Mouse (Mus musculus) 416B (cell line): ENCODE data around the gene Fam183b.
"Not testable (repeated sequence)": the region's sequence is repeated elsewhere in the genome, so short reads cannot be mapped to it uniquely, and the experiment has no call there.

Source experiments
- DNase-seq: peaks from one replicate; pipeline ENCODE4 v3.0.0; 2011; ENCODE audit warnings: low read depth

Fam183b gene

GRCm38 (mm10) chr11:58772888-58773287 is 28.9 kb downstream of the Fam183b start, which contains the start of gene Olfr315:
Olfr315 (plus strand) TSS chr11:58773188.
- DNase-seq: no peak

DNA sequence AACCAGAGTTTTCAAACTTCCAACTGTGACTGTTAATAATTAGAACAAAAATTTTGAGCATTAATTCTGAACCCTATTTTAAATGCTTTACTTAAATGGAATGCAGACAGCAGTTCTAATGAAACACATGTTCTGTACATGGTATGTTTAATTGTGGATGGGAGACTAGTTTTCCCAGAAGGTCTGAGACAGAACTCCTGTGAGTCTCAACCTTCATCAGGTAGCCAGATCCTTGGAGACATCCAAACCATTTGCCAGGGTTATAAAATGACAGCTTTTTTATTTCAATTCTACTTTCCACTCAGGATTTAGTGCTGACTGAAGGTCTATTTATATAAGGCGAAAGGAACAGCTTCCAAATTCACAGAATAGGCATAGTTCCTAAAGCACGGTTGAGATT is 49.3 kb downstream of the Fam183b start, which contains the start of gene Olfr316:
Gene Olfr316 (plus strand): TSS at position 301 of the 400 bp plus-strand sequence.
- DNase-seq: no peak

DNA sequence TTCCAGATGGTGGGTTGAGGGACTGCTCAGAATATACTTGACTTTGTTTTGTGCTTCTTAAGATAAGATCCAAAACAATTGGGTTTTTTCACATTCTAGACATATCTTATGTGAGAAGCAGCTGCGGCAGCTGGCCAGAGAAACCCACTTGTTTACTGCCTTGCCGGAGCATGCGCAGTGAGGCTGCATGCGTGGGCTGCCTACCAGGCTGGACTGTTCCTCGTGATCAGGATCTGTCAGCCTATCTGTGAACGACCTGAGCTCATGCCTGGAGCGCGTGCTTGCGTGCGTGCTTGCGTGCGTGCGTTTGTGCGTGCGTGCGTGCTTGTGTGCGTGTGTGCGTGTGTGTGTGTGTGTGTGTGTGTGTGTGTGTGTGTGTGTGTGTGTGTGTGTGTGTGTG is 50.7 kb downstream of the Fam183b start:
- DNase-seq: not testable (repeated sequence)
